ENCODE assay signal across 8 mouse cellular contexts in the genomic region with DNA sequence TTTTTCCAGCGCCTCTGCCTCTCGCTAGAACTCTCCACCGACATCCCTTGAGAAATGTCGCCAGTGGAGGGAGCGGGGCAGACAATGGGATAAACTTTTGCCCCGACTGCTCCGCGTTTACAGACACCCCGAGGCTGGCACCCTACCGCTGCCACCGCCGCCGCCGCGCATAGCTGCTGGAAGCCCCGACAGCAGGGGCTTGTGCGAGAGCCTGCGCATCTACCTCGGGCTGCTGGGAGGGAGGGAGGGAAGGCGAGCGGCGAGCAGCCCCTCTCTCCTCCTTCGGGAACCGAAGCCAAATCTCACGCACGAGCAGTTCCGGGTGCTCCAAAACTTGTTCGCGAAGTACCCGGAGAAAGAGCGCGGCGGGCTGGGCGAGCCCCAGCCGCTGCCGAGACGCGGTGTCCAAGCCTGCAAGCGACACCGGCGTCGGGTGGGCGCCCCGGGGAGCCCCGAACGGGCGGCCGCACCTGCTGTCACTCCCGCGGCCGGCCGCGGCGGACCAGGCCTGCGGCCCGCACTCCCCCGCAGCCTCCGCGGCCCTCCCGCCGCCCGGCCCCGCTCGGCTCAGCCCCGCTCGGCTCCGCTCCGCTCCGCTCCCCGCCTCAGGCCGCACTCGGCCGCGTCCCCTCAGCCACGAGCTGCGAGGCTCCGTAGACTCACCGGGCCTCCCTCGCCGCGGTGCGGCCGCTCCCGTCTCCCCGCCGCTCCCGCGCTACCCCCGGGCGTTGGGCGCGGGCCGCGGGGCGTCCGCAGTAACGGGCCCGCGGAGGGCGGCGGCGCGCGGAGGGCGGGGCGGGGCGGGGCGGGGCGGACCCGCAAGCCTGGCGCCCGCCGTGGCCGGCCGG. TPM values are rescaled to one million over a fixed set of nuclear protein-coding genes. Genes with fewer than 3 reads are reported as not detected.
DNase-seq lines count a peak whose midpoint lies in the region; ATAC-seq lines count a peak whose summit lies in the region.

No protein-coding gene starts in this region.

- DNase-seq in embryo, embryonic 9.5 days (ENCODE audit: extremely low spot score), result peak; percentile 64
- DNase-seq in left cerebral cortex, postnatal 36 days (ENCODE audit: low spot score in 2 of 2), result peak; percentile 22 to 39
- peak; percentile 55 for DNase-seq in right cerebral cortex, postnatal 4 days

- peaks cover 85% of the 10 kb centered on the region for H3K27me3 ChIP-seq in erythroblast, embryonic 14.5 days (ENCODE audit: control insufficient read depth)
- 0 out of 2 replicates have a peak, but pooled peaks cover 7% of the 10 kb centered on the region for H3K27me3 ChIP-seq in heart, embryonic 15.5 days
- peaks cover 83% of the 10 kb centered on the region for H3K27me3 ChIP-seq in megakaryocyte, embryonic 14.5 days (replicated peaks)

- H3K9ac ChIP-seq in heart, embryonic 15.5 days, result peak overlapping the region; percentile 85

- intact Hi-C loops in left cerebral cortex, postnatal 36 days (cut with DNase I), result no loop called here

- peak overlapping the region; percentile 80 for H3K27ac ChIP-seq in heart, embryonic 15.5 days

- H3K4me1 ChIP-seq in erythroblast, embryonic 14.5 days (ENCODE audit: control insufficient read depth), result peaks cover 16% of the 10 kb centered on the region
- peaks cover 20% of the 10 kb centered on the region for H3K4me1 ChIP-seq in heart, embryonic 15.5 days (replicated peaks)
- H3K4me1 ChIP-seq in megakaryocyte, embryonic 14.5 days, result peaks cover 16% of the 10 kb centered on the region

- H3K36me3 ChIP-seq in erythroblast, embryonic 14.5 days (ENCODE audit: control insufficient read depth), result no peaks in the 10 kb centered on the region
- no peaks in the 10 kb centered on the region for H3K36me3 ChIP-seq in heart, embryonic 15.5 days
- H3K36me3 ChIP-seq in megakaryocyte, embryonic 14.5 days (replicated peaks; ENCODE audit: low read length), result no peaks in the 10 kb centered on the region

- under 1% methylated on average over 102 of the region's 115 CpGs for WGBS in heart, embryonic 15.5 days

- H3K9me3 ChIP-seq in erythroblast, embryonic 14.5 days (ENCODE audit: control insufficient read depth, low read length), result peaks cover 4% of the 10 kb centered on the region; the same call in 1 of the 2 replicates
- no peaks in the 10 kb centered on the region for H3K9me3 ChIP-seq in heart, embryonic 15.5 days (replicated peaks)
- peaks cover 3% of the 10 kb centered on the region; the same call in 1 of the 2 replicates for H3K9me3 ChIP-seq in megakaryocyte, embryonic 14.5 days

- no peak for ATAC-seq in erythroblast, adult 5-6 weeks (replicated peaks; ENCODE audit: low FRiP score, poor library complexity, severe bottlenecking)
- ATAC-seq in activated CD4-positive, CD25-positive, alpha-beta regulatory T cell, adult 4 months, result peak; percentile 60
- peak; percentile 67 for ATAC-seq in heart, embryonic 15.5 days (replicated peaks; ENCODE audit: insufficient number of reproducible peaks, insufficient read depth, low FRiP score, low read depth)

- H3K4me3 ChIP-seq in erythroblast, embryonic 14.5 days (replicated peaks), result peak overlapping the region; percentile 65
- peak overlapping the region; percentile 98 for H3K4me3 ChIP-seq in heart, embryonic 15.5 days
- peak overlapping the region; percentile 92 for H3K4me3 ChIP-seq in megakaryocyte, embryonic 14.5 days (replicated peaks)

- peak overlapping the region; percentile 78 for H3K4me2 ChIP-seq in heart, embryonic 15.5 days

RNA-seq across cellular contexts. Expression of a gene that starts 1.9 kb away (rescaled TPM):
- polyA plus RNA-seq in erythroblast, embryonic 14.5 days (2012), result 0.03 and 0.17 TPM in 2 replicates
- total RNA-seq in erythroblast, adult 5-6 weeks (2015; ENCODE audit: low replicate concordance), result 1.3 and 6.1 TPM in 2 replicates
- total RNA-seq in erythroblast, adult 5-6 weeks (2017; ENCODE audit: low replicate concordance), result 4.5 and 5.6 TPM in 2 replicates
- under 1 TPM; 0.22 to 0.74 TPM for polyA plus RNA-seq in activated CD4-positive, CD25-positive, alpha-beta regulatory T cell, adult 4 months (2017; shearing (Covaris generic))
- 22.2 and 27.4 TPM in 2 replicates for polyA plus RNA-seq in heart, embryonic 15.5 days (2015; fragmentation: Nextera tagmentation; extraction: Ambion mirVana)
- total RNA-seq in left cerebral cortex, postnatal 36 days (2021), result 10 to 100 TPM; 17.3 to 19.1 TPM
- 0.86 TPM in 1 of 2 replicates, not detected in the other for polyA plus RNA-seq in megakaryocyte, embryonic 14.5 days (2012; ENCODE audit: insufficient read depth, low replicate concordance)

RNA-seq across cellular contexts. Expression of a gene that starts 58.2 kb away (rescaled TPM):
- polyA plus RNA-seq in erythroblast, embryonic 14.5 days (2012), result 4.3 TPM in 2 replicates
- total RNA-seq in erythroblast, adult 5-6 weeks (2015; ENCODE audit: low replicate concordance), result 15.5 and 15.8 TPM in 2 replicates
- 19.3 and 20.6 TPM in 2 replicates for total RNA-seq in erythroblast, adult 5-6 weeks (2017; ENCODE audit: low replicate concordance)
- polyA plus RNA-seq in activated CD4-positive, CD25-positive, alpha-beta regulatory T cell, adult 4 months (2017; shearing (Covaris generic)), result 10 to 100 TPM; 15.4 to 17.0 TPM
- polyA plus RNA-seq in heart, embryonic 15.5 days (2015; fragmentation: Nextera tagmentation; extraction: Ambion mirVana), result 68.4 and 81.4 TPM in 2 replicates
- total RNA-seq in left cerebral cortex, postnatal 36 days (2021), result 100 to 1,000 TPM; 137 to 144 TPM
- 33.9 and 40.9 TPM in 2 replicates for polyA plus RNA-seq in megakaryocyte, embryonic 14.5 days (2012; ENCODE audit: insufficient read depth, low replicate concordance)

Comparison
In these comparisons a context has a peak if more than half of its experiments do, and no peak if none do; other contexts are left out.
1. RNA of a gene that starts 1.9 kb away (polyA plus RNA-seq): 22.2 to 27.4 TPM in heart, embryonic 15.5 days; 0.86 TPM in megakaryocyte, embryonic 14.5 days, 0.22 to 0.74 TPM in activated CD4-positive, CD25-positive, alpha-beta regulatory T cell, adult 4 months and 0.03 to 0.17 TPM in erythroblast, embryonic 14.5 days; every median in the first group is over 10 times any median in the second.
2. Peak in every context shown above with its lines, with median percentiles within 50 percentile points of each other: H3K4me3 ChIP-seq and DNase-seq.